7 mouse cellular contexts compared by ENCODE assay signal in the genomic region with DNA sequence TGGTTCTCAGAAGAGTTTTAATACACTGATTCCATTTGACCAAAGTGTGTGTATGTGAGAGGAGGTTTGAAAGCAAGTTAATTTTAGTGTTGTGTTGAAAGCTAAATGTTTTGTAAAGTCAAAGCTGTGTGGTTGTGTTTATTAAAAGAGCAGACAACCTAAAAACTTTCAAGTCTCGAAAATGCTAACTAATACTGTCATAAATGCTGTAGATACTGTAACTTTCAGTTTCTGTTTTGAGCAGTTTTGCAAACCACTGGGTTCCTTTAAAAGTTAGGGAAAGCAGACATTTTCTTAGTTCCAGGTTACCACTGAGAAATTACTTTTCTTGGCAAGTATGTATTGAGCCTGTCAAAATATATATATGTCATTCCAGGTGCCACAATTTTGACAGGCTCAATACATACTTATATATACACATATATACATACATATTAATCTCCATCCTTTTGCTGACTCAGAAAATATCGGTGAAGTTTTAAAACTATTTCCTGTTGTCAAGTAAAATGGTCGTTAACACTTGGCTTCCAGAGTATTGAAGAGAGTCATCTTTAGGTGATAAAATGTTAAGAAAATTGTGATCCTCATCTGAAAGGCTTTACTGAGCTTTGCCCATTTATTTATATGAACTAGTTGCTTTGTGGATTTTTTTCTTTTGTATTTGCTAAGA. TPM values are rescaled to one million over a fixed set of nuclear protein-coding genes. Genes with fewer than 3 reads are reported as not detected.
DNase-seq lines count a peak whose midpoint lies in the region; ATAC-seq and TF ChIP-seq lines count a peak whose summit lies in the region.

No protein-coding gene starts in this region.

- H3K9ac ChIP-seq in embryonic facial prominence, embryonic 15.5 days, result peak overlapping the region; percentile 96
- H3K9ac ChIP-seq in limb, embryonic 14.5 days (ENCODE audit: low read depth, low read length, severe bottlenecking), result peak overlapping the region; percentile 88
- peak overlapping the region; percentile 91 for H3K9ac ChIP-seq in stomach, embryonic 16.5 days (ENCODE audit: low read length)

- peaks cover 7% of the 10 kb centered on the region; the same call in 1 of the 2 replicates for H3K9me3 ChIP-seq in megakaryocyte, embryonic 14.5 days
- H3K9me3 ChIP-seq in embryonic facial prominence, embryonic 15.5 days (replicated peaks), result no peaks in the 10 kb centered on the region
- no peaks in the 10 kb centered on the region for H3K9me3 ChIP-seq in limb, embryonic 14.5 days (ENCODE audit: control insufficient read depth, low read length)
- no peaks in the 10 kb centered on the region for H3K9me3 ChIP-seq in stomach, embryonic 16.5 days (replicated peaks; ENCODE audit: control insufficient read depth, low read length)

- no peak for ATAC-seq in megakaryocyte, adult 5-6 weeks (ENCODE audit: poor library complexity, severe bottlenecking)
- ATAC-seq in embryonic facial prominence, embryonic 15.5 days (ENCODE audit: insufficient number of reproducible peaks, low FRiP score, low TSS enrichment, low read depth), result no peak
- ATAC-seq in limb, embryonic 14.5 days (ENCODE audit: low FRiP score, low read depth), result no peak
- no peak for ATAC-seq in stomach, embryonic 16.5 days (ENCODE audit: insufficient read depth, low FRiP score)
- no peak for ATAC-seq in erythroid progenitor cell, adult 5-6 weeks (replicated peaks; ENCODE audit: low FRiP score, poor library complexity, severe bottlenecking)

- WGBS in embryonic facial prominence, embryonic 15.5 days, result 69% methylated on average over 3 of the region's 3 CpGs
- WGBS in limb, embryonic 14.5 days, result 69% methylated on average over 3 of the region's 3 CpGs
- WGBS in stomach, embryonic 16.5 days, result 60% methylated on average over 3 of the region's 3 CpGs

- H3K4me2 ChIP-seq in embryonic facial prominence, embryonic 15.5 days (replicated peaks), result peak overlapping the region; percentile 74
- H3K4me2 ChIP-seq in limb, embryonic 14.5 days (replicated peaks; ENCODE audit: low read depth, low read length, severe bottlenecking), result peak overlapping the region; percentile 79
- H3K4me2 ChIP-seq in stomach, embryonic 16.5 days (ENCODE audit: low read depth, low read length), result peak overlapping the region; percentile 84

- H3K4me3 ChIP-seq in megakaryocyte, embryonic 14.5 days (replicated peaks), result peak overlapping the region; percentile 95
- H3K4me3 ChIP-seq in embryonic facial prominence, embryonic 15.5 days (replicated peaks), result peak overlapping the region; percentile 99
- peak overlapping the region; percentile 96 for H3K4me3 ChIP-seq in limb, embryonic 14.5 days (replicated peaks; ENCODE audit: low read length)
- peak overlapping the region; percentile 97 for H3K4me3 ChIP-seq in stomach, embryonic 16.5 days (replicated peaks; ENCODE audit: low read length)

- H3K27ac ChIP-seq in embryonic facial prominence, embryonic 15.5 days (replicated peaks), result 0 out of 2 replicates have a peak overlapping the region, but pooled peaks have one; percentile 30
- H3K27ac ChIP-seq in limb, embryonic 14.5 days (replicated peaks; ENCODE audit: low read depth, low read length), result no peak overlapping the region
- no peak overlapping the region for H3K27ac ChIP-seq in stomach, embryonic 16.5 days (ENCODE audit: low read length)

- H3K4me1 ChIP-seq in megakaryocyte, embryonic 14.5 days, result peaks cover 32% of the 10 kb centered on the region
- H3K4me1 ChIP-seq in embryonic facial prominence, embryonic 15.5 days, result peaks cover 18% of the 10 kb centered on the region; the same call in 1 of the 2 replicates
- H3K4me1 ChIP-seq in limb, embryonic 14.5 days (ENCODE audit: control insufficient read depth, insufficient read depth, low read length), result peaks cover 14% of the 10 kb centered on the region; the same call in 1 of the 2 replicates
- H3K4me1 ChIP-seq in stomach, embryonic 16.5 days (ENCODE audit: control insufficient read depth, insufficient read depth, low read length), result peaks cover 12% of the 10 kb centered on the region

- H3K27me3 ChIP-seq in megakaryocyte, embryonic 14.5 days (replicated peaks), result no peaks in the 10 kb centered on the region
- no peaks in the 10 kb centered on the region for H3K27me3 ChIP-seq in embryonic facial prominence, embryonic 15.5 days
- H3K27me3 ChIP-seq in limb, embryonic 14.5 days (ENCODE audit: control insufficient read depth, insufficient read depth, low read length), result no peaks in the 10 kb centered on the region
- no peaks in the 10 kb centered on the region for H3K27me3 ChIP-seq in stomach, embryonic 16.5 days (ENCODE audit: control insufficient read depth, insufficient read depth, low read length)

- DNase-seq in limb, embryonic 14.5 days (ENCODE audit: low spot score), result no peak
- DNase-seq in cerebellum, adult 9-10 months, result no peak

- TF ChIP-seq POLR2A in limb, embryonic 14.5 days (IDR thresholded peaks at IDR 0.05; ENCODE audit: borderline replicate concordance, extremely low read depth, insufficient read depth, insufficient read length), result no peak

- H3K36me3 ChIP-seq in megakaryocyte, embryonic 14.5 days (replicated peaks; ENCODE audit: low read length), result peaks cover 38% of the 10 kb centered on the region
- H3K36me3 ChIP-seq in embryonic facial prominence, embryonic 15.5 days, result peaks cover 10% of the 10 kb centered on the region; the same call in 1 of the 2 replicates
- H3K36me3 ChIP-seq in limb, embryonic 14.5 days (ENCODE audit: control insufficient read depth, insufficient read depth, low read length), result peaks cover 11% of the 10 kb centered on the region; the same call in 1 of the 2 replicates
- H3K36me3 ChIP-seq in stomach, embryonic 16.5 days (ENCODE audit: control insufficient read depth, insufficient read depth, low read length), result peaks cover 4% of the 10 kb centered on the region; the same call in 1 of the 2 replicates

RNA-seq across cellular contexts. Expression of gene Psma5, which starts 1.2 kb away (rescaled TPM):
- polyA plus RNA-seq in megakaryocyte, embryonic 14.5 days (2012; ENCODE audit: insufficient read depth, low replicate concordance), result 6.0 TPM in 1 of 2 replicates, not detected in the other
- total RNA-seq in megakaryocyte, adult 5-6 weeks (2015), result 160 and 172 TPM in 2 replicates
- 146 and 158 TPM in 2 replicates for total RNA-seq in megakaryocyte, adult 5-6 weeks (2017)
- polyA plus RNA-seq in embryonic facial prominence, embryonic 15.5 days (2015; fragmentation: Nextera tagmentation; extraction: Ambion mirVana), result 263 and 265 TPM in 2 replicates
- 148 and 177 TPM in 2 replicates for polyA plus RNA-seq in limb, embryonic 14.5 days (2012; rRNA removed)
- 301 and 312 TPM in 2 replicates for polyA plus RNA-seq in limb, embryonic 14.5 days (2014; fragmentation: Nextera tagmentation; extraction: Ambion mirVana)
- 230 TPM in 2 replicates for polyA plus RNA-seq in stomach, embryonic 16.5 days (2015; fragmentation: Nextera tagmentation; extraction: Ambion mirVana)
- 78.8 and 93.0 TPM in 2 replicates for total RNA-seq in erythroid progenitor cell, adult 5-6 weeks (2015; ENCODE audit: low replicate concordance)
- 49.7 and 86.5 TPM in 2 replicates for total RNA-seq in erythroid progenitor cell, adult 5-6 weeks (2017; ENCODE audit: low replicate concordance)

RNA-seq across cellular contexts. Expression of gene Sort1, which starts 25.9 kb away (rescaled TPM):
- polyA plus RNA-seq in megakaryocyte, embryonic 14.5 days (2012; ENCODE audit: insufficient read depth, low replicate concordance), result 11.0 and 16.3 TPM in 2 replicates
- 80.7 and 83.8 TPM in 2 replicates for total RNA-seq in megakaryocyte, adult 5-6 weeks (2015)
- total RNA-seq in megakaryocyte, adult 5-6 weeks (2017), result 76.4 and 87.8 TPM in 2 replicates
- 13.4 and 13.9 TPM in 2 replicates for polyA plus RNA-seq in embryonic facial prominence, embryonic 15.5 days (2015; fragmentation: Nextera tagmentation; extraction: Ambion mirVana)
- 30.4 and 35.6 TPM in 2 replicates for polyA plus RNA-seq in limb, embryonic 14.5 days (2012; rRNA removed)
- polyA plus RNA-seq in limb, embryonic 14.5 days (2014; fragmentation: Nextera tagmentation; extraction: Ambion mirVana), result 17.9 and 19.1 TPM in 2 replicates
- polyA plus RNA-seq in stomach, embryonic 16.5 days (2015; fragmentation: Nextera tagmentation; extraction: Ambion mirVana), result 7.4 and 8.6 TPM in 2 replicates
- total RNA-seq in erythroid progenitor cell, adult 5-6 weeks (2015; ENCODE audit: low replicate concordance), result 12.3 and 15.9 TPM in 2 replicates
- 8.7 and 10.8 TPM in 2 replicates for total RNA-seq in erythroid progenitor cell, adult 5-6 weeks (2017; ENCODE audit: low replicate concordance)

RNA-seq across cellular contexts. Expression of gene Sypl2, which starts 31.5 kb away (rescaled TPM):
- polyA plus RNA-seq in megakaryocyte, embryonic 14.5 days (2012; ENCODE audit: insufficient read depth, low replicate concordance), result not detected in 2 replicates
- not detected in 2 replicates for total RNA-seq in megakaryocyte, adult 5-6 weeks (2015)
- not detected in 2 replicates for total RNA-seq in megakaryocyte, adult 5-6 weeks (2017)
- polyA plus RNA-seq in embryonic facial prominence, embryonic 15.5 days (2015; fragmentation: Nextera tagmentation; extraction: Ambion mirVana), result 2.7 and 3.3 TPM in 2 replicates
- polyA plus RNA-seq in limb, embryonic 14.5 days (2012; rRNA removed), result 3.7 and 4.0 TPM in 2 replicates
- 2.1 and 2.7 TPM in 2 replicates for polyA plus RNA-seq in limb, embryonic 14.5 days (2014; fragmentation: Nextera tagmentation; extraction: Ambion mirVana)
- polyA plus RNA-seq in stomach, embryonic 16.5 days (2015; fragmentation: Nextera tagmentation; extraction: Ambion mirVana), result 0.15 and 3.4 TPM in 2 replicates
- not detected in 2 replicates for total RNA-seq in erythroid progenitor cell, adult 5-6 weeks (2015; ENCODE audit: low replicate concordance)
- not detected in 2 replicates for total RNA-seq in erythroid progenitor cell, adult 5-6 weeks (2017; ENCODE audit: low replicate concordance)

RNA-seq across cellular contexts. Expression of gene Atxn7l2, which starts 47.2 kb away (rescaled TPM):
- polyA plus RNA-seq in megakaryocyte, embryonic 14.5 days (2012; ENCODE audit: insufficient read depth, low replicate concordance), result 7.8 and 14.9 TPM in 2 replicates
- total RNA-seq in megakaryocyte, adult 5-6 weeks (2015), result 3.1 and 4.7 TPM in 2 replicates
- 1.5 and 2.0 TPM in 2 replicates for total RNA-seq in megakaryocyte, adult 5-6 weeks (2017)
- 18.4 and 20.4 TPM in 2 replicates for polyA plus RNA-seq in embryonic facial prominence, embryonic 15.5 days (2015; fragmentation: Nextera tagmentation; extraction: Ambion mirVana)
- polyA plus RNA-seq in limb, embryonic 14.5 days (2012; rRNA removed), result 37.0 and 45.2 TPM in 2 replicates
- polyA plus RNA-seq in limb, embryonic 14.5 days (2014; fragmentation: Nextera tagmentation; extraction: Ambion mirVana), result 22.9 and 23.7 TPM in 2 replicates
- 11.5 and 12.5 TPM in 2 replicates for polyA plus RNA-seq in stomach, embryonic 16.5 days (2015; fragmentation: Nextera tagmentation; extraction: Ambion mirVana)
- 0.36 and 5.4 TPM in 2 replicates for total RNA-seq in erythroid progenitor cell, adult 5-6 weeks (2015; ENCODE audit: low replicate concordance)
- total RNA-seq in erythroid progenitor cell, adult 5-6 weeks (2017; ENCODE audit: low replicate concordance), result not detected in 2 replicates

RNA-seq across cellular contexts. Expression of gene Cyb561d1, which starts 57.0 kb away (rescaled TPM):
- 3.3 and 3.9 TPM in 2 replicates for polyA plus RNA-seq in megakaryocyte, embryonic 14.5 days (2012; ENCODE audit: insufficient read depth, low replicate concordance)
- total RNA-seq in megakaryocyte, adult 5-6 weeks (2015), result 4.9 and 6.7 TPM in 2 replicates
- total RNA-seq in megakaryocyte, adult 5-6 weeks (2017), result 10.3 and 12.0 TPM in 2 replicates
- 2.8 and 3.0 TPM in 2 replicates for polyA plus RNA-seq in embryonic facial prominence, embryonic 15.5 days (2015; fragmentation: Nextera tagmentation; extraction: Ambion mirVana)
- 3.8 and 5.0 TPM in 2 replicates for polyA plus RNA-seq in limb, embryonic 14.5 days (2012; rRNA removed)
- polyA plus RNA-seq in limb, embryonic 14.5 days (2014; fragmentation: Nextera tagmentation; extraction: Ambion mirVana), result 1.7 and 2.0 TPM in 2 replicates
- 4.3 and 4.4 TPM in 2 replicates for polyA plus RNA-seq in stomach, embryonic 16.5 days (2015; fragmentation: Nextera tagmentation; extraction: Ambion mirVana)
- 1.4 and 2.1 TPM in 2 replicates for total RNA-seq in erythroid progenitor cell, adult 5-6 weeks (2015; ENCODE audit: low replicate concordance)
- 5.3 TPM in 1 of 2 replicates, not detected in the other for total RNA-seq in erythroid progenitor cell, adult 5-6 weeks (2017; ENCODE audit: low replicate concordance)

Comparison
In these comparisons a context has a peak if more than half of its experiments do, and no peak if none do; other contexts are left out.
1. RNA of gene Psma5, which starts 1.2 kb away (polyA plus RNA-seq): 148 to 312 TPM in limb, embryonic 14.5 days, 263 to 265 TPM in embryonic facial prominence, embryonic 15.5 days and 230 TPM in stomach, embryonic 16.5 days; 6.0 TPM in megakaryocyte, embryonic 14.5 days; every median in the first group is over 10 times any median in the second.
2. Peak in every context shown above with its lines, with median percentiles within 50 percentile points of each other: H3K4me3 ChIP-seq, H3K4me2 ChIP-seq and H3K9ac ChIP-seq.